Mouse (Mus musculus) intestine, embryonic 15.5 days (tissue): Measurements from ENCODE around the gene Gm28539. TPM values are rescaled to one million over a fixed set of nuclear protein-coding genes. Genes with fewer than 3 reads are reported as not detected.

Experiments
- ATAC-seq: fragments of 200-750 bp; cut with Nextera tagmentation; 2 replicates; pipeline ENCODE4 v1.8.0; 2017; ENCODE audit warnings: moderate TSS enrichment, moderate library complexity
- H3K27ac ChIP-seq: fragments of 300-500 bp; sonication (generic); 2 replicates; pipeline ENCODE4 v1.5.1; 2015; ENCODE audit warnings: mild to moderate bottlenecking, inconsistent platforms
- H3K27me3 ChIP-seq: fragments of 300-500 bp; sonication (generic); replicated peaks from 2 replicates; pipeline ENCODE4 v1.6.1; 2015; ENCODE audit warnings: inconsistent platforms
- H3K36me3 ChIP-seq: fragments of 300-500 bp; sonication (generic); 2 replicates; pipeline ENCODE4 v1.6.1; 2015; ENCODE audit warnings: inconsistent platforms
- H3K4me1 ChIP-seq: fragments of 300-500 bp; sonication (generic); replicated peaks from 2 replicates; pipeline ENCODE4 v1.6.1; 2015; ENCODE audit warnings: inconsistent platforms
- H3K4me2 ChIP-seq: fragments of 300-500 bp; sonication (generic); replicated peaks from 2 replicates; pipeline ENCODE4 v1.6.1; 2015; ENCODE audit warnings: mild to moderate bottlenecking, inconsistent platforms
- H3K4me3 ChIP-seq: fragments of 300-500 bp; sonication (generic); replicated peaks from 2 replicates; pipeline ENCODE4 v1.5.1; 2015; ENCODE audit warnings: inconsistent platforms
- H3K9ac ChIP-seq: fragments of 300-500 bp; sonication (generic); 2 replicates; pipeline ENCODE4 v1.6.1; 2015; ENCODE audit warnings: inconsistent platforms
- H3K9me3 ChIP-seq: fragments of 300-500 bp; sonication (generic); 2 replicates; pipeline ENCODE4 v1.6.1; 2016; ENCODE audit warnings: inconsistent platforms
- WGBS: fragments of 180-500 bp; shearing (Covaris S2); methylation state at CpG from one replicate; pipeline ENCODE4 v1.1.7; 2015; 5-methylcytosine and 5-hydroxymethylcytosine counted together
- polyA plus RNA-seq: library from polyadenylated mRNA; unstranded; fragments of >200 nt; fragmentation: Nextera tagmentation; extraction: Ambion mirVana; gene quantifications from 2 replicates; pipeline ENCODE4 v1.2.1, GENCODE M21; 2015

Gm28539 gene
- not detected in 2 replicates for polyA plus RNA-seq

DNA sequence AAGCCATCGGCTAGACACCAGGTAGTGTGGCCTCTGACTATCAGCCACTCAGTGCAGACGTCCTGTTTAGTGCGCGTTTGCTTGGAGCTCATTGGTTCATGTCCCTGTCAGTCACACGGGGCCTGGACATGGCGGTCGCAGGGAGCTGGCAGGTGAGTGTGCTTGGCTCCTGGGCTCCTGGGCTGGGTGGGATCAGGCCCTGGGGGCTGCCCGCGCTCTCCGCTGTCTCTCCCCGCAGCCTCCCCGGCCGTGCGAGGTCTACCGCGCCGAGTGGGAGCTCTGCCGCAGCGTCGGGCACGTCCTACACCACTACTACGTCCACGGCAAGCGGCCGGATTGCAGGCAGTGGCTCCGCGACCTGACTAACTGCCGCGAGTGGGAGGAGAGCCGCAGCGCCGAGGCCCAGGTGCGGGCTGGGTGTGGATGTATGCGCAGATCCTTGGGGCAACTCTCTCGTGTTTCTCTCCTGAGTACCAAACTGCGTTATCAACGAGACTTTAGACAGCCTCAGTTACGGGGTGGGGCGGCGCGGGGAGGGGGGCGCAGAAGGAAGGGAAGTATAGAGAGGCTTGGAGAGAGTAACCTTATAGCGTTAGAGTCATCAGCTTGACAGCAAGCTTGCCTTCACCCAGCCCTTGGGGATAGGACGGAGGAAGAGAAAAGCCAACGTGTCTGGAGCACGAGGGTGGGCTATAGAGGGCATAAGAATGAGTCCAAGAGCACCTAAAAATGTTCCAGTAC is at the start of gene Gm28539, which contains the start of gene 2510002D24Rik:
Gm28539 (plus strand) TSS at position 117 of the 741 bp plus-strand sequence.
2510002D24Rik (plus strand) TSS at position 111 of the 741 bp plus-strand sequence.
- H3K9me3 ChIP-seq = no peaks in the 10 kb centered on the region
- H3K4me1 ChIP-seq = no peaks in the 10 kb centered on the region
- H3K27ac ChIP-seq = peak within 1 kb of the TSS; percentile 79
- no peaks in the 10 kb centered on the region for H3K27me3 ChIP-seq
- H3K36me3 ChIP-seq = peaks cover 7% of the 10 kb centered on the region; the same call in 1 of the 2 replicates
- peak; percentile 99 for ATAC-seq
- H3K9ac ChIP-seq = peak within 1 kb of the TSS; percentile 91
- WGBS = 1% methylated on average over 46 of the region's 46 CpGs
- H3K4me2 ChIP-seq = peak within 1 kb of the TSS; percentile 75
- H3K4me3 ChIP-seq = peak within 1 kb of the TSS; percentile 92

DNA sequence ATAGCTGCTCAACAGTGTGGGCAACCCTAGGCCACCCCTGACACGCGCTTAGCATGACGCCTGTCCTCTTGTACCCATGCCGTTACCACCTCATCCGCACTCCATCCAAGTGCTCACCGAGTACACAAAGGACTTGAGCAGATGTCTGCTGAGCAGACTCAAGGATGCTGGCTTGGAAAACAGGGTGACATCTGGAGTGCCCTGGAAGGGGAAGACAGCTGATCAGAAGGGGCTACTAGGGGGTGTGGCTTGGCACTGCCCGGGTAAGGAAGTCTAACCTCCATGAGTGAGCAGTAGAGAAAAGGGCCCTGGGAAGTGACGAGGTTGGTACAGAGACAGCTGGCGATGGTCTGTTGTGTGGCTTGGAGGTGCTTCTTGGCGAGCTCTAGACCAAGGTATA is 49.7 kb upstream of the Gm28539 start:
- Histone ChIP-seq H3K9ac (no peak overlapping the region), H3K36me3 (peaks cover 15% of the 10 kb centered on the region), H3K4me1 (no peaks in the 10 kb centered on the region), H3K27me3 (no peaks in the 10 kb centered on the region), H3K27ac (no peak overlapping the region), H3K4me2 (no peak overlapping the region), H3K9me3 (no peaks in the 10 kb centered on the region), H3K4me3 (no peak overlapping the region)
- whole genome bisulfite sequencing = 96% methylated on average over 10 of the region's 10 CpGs
- ATAC-seq = no peak

DNA sequence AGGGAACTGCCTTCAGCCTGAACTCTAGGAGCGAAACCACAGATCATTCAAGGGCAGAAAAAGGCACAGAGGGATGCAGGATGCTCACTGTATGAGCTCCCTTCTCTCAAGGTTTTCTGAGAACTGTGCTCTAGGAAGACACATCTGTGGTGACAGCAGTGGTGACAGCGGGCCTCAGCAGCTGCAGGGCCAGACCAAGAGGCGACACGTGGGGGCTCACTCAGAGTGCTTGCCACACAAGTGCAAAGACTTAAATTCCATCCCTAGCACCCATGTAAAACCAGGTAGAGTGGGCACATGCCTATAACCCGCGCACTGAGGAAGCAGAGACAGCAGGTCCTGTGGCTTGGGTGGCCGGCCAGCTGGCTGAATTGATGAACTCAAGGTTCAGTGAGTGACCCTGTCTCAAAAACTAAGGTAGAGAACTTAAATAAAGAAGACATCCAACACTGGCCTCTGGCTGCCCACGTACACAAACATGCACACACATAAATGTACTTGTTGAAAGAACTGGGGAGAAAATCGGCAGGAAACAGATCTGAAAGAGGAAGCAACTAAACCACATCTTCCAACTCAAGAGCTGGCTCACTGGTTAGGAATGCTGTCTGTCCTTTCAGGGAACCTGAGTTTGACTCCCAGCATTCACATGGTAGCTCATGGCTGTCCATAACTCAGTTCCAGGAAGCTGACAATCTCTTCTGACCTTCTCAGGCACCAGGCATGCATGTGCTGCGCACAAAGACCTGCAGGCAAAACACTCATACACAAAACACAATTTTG is 47.6 kb upstream of the Gm28539 start:
- H3K9me3 ChIP-seq = no peaks in the 10 kb centered on the region
- no peaks in the 10 kb centered on the region for H3K27me3 ChIP-seq
- no peak for ATAC-seq
- no peak overlapping the region for H3K4me2 ChIP-seq
- H3K27ac ChIP-seq = no peak overlapping the region
- no peak overlapping the region for H3K9ac ChIP-seq
- peaks cover 17% of the 10 kb centered on the region for H3K36me3 ChIP-seq
- 87% methylated on average over 10 of the region's 10 CpGs for WGBS
- no peaks in the 10 kb centered on the region for H3K4me1 ChIP-seq
- H3K4me3 ChIP-seq = no peak overlapping the region

DNA sequence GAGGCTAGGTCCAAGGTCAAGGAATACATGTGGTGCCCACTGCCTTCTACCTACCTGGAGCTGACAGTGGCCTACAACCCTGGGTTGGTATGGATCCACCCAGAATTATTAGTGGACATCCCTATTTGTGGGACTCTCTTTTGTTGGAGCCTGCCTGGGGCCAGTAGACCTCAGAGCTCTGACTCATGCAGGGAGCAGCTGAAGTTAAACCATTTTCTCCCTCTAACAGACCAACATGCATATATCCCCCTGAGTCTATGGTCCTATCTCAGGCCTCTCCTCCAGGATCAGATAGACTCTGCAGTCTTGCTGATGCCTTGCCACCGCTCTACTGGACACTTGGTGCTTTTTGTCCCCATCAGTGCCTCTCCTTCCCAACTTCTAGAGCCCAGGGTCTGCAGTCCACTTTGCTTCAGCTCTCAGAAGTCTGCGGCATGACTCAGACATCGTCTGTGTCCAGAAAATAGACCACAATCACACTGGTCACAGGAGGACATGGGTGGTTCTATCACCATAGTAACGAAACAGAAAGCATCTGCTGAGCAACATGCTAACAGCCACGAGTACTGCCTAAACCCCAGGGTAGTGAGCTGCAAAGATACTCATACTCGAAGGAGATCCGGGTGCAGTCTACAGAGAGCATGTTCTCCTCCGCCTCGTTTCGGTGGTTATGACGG is 41.0 kb upstream of the Gm28539 start:
- no peaks in the 10 kb centered on the region for H3K4me1 ChIP-seq
- H3K27ac ChIP-seq = no peak overlapping the region
- no peaks in the 10 kb centered on the region for H3K9me3 ChIP-seq
- H3K36me3 ChIP-seq = peaks cover 28% of the 10 kb centered on the region
- no peak for ATAC-seq
- no peak overlapping the region for H3K9ac ChIP-seq
- 94% methylated on average over 11 of the region's 11 CpGs for WGBS
- H3K4me2 ChIP-seq = no peak overlapping the region
- no peaks in the 10 kb centered on the region for H3K27me3 ChIP-seq
- no peak overlapping the region for H3K4me3 ChIP-seq

DNA sequence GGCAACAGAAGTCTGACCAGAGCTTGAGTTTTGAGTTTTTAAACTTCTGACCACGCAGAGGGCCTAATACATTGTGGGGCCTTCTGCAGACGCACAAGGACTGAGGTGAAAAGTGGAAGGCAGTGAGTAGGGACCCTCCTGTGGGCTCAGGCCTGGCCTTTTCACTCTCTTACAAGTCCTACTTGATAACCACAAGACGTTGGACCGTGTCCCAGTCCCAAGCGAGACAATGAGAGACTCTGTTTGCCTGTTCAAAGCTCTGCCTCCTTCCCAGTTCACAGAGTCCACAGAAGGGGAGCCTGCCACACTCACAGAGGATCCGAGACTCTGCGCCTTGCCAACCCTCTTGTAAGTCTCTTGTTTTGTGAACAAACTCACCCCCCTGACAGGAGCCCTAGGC is 39.7 kb upstream of the Gm28539 start:
- H3K27ac ChIP-seq = no peak overlapping the region
- H3K36me3 ChIP-seq = peaks cover 30% of the 10 kb centered on the region
- no peak overlapping the region for H3K4me2 ChIP-seq
- H3K4me1 ChIP-seq = no peaks in the 10 kb centered on the region
- no peak overlapping the region for H3K9ac ChIP-seq
- H3K9me3 ChIP-seq = no peaks in the 10 kb centered on the region
- no peak overlapping the region for H3K4me3 ChIP-seq
- WGBS = 90% methylated on average over 7 of the region's 7 CpGs
- no peak for ATAC-seq
- no peaks in the 10 kb centered on the region for H3K27me3 ChIP-seq

DNA sequence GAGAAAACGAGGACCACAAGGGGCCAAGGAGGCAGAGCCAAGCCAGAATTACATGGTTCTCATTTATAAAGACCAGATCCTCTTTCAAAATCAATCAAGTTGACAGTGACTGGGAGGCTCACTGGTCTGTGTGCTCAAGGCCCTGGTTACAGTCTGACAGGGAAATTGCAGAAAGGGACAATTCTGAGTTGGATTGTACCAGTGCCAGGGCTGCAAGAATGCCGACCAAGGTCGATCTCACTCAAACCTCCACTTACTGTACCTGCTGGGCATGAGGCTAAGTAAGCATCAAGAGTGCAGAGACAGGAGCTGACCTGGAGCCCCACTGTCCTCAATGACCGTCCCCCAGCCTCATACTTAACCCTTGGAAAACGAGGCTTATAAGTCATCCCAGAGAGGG is 38.2 kb upstream of the Gm28539 start:
- ATAC-seq = no peak
- no peaks in the 10 kb centered on the region for H3K27me3 ChIP-seq
- H3K36me3 ChIP-seq = peaks cover 28% of the 10 kb centered on the region
- WGBS = 85% methylated on average over 5 of the region's 5 CpGs
- H3K4me1 ChIP-seq = no peaks in the 10 kb centered on the region
- no peaks in the 10 kb centered on the region for H3K9me3 ChIP-seq
- no peak overlapping the region for H3K4me3 ChIP-seq
- no peak overlapping the region for H3K27ac ChIP-seq
- no peak overlapping the region for H3K4me2 ChIP-seq
- H3K9ac ChIP-seq = no peak overlapping the region

DNA sequence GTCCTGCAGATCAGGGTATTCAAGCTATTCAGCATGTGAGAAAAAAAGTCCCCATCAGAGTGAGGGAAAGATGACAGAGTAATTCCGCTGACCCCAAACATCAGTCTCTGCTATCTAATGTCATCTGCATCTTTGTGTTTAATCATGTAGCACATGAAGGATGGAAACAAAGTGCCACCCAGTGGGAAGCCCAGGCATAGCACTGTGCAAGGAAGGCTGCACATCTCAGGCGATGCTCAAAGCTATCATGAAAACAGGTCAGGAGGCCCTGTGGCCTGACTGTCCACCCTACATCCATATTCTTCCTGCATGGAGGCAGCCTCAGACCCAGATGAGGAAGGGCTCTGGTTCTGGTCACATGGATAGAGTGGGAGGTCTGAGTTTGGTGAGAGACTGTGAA is 37.5 kb upstream of the Gm28539 start:
- no peak overlapping the region for H3K9ac ChIP-seq
- peaks cover 24% of the 10 kb centered on the region for H3K36me3 ChIP-seq
- no peak overlapping the region for H3K4me2 ChIP-seq
- no peaks in the 10 kb centered on the region for H3K9me3 ChIP-seq
- H3K27me3 ChIP-seq = no peaks in the 10 kb centered on the region
- WGBS = 75% methylated on average over 2 of the region's 2 CpGs
- ATAC-seq = no peak
- H3K4me3 ChIP-seq = no peak overlapping the region
- no peak overlapping the region for H3K27ac ChIP-seq
- no peaks in the 10 kb centered on the region for H3K4me1 ChIP-seq

DNA sequence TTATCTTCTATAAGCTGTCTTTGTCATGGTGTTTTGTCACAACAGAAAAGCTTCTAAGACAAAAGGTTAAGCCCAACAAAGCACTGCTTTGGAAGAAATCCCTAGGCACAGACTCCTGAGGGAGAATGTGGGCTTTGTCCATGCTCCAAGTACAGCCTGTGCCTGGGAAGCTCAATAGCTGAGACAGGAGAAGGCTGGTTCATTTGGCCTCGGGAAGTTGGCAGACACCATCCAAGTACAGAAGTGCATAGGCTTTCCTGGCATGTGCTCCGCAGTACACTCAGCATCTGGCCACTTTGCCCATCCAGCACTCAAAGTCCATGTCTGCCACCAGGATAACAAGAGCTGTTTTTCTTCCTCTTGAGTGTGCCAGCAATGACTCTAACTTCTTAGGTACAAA is 30.6 kb upstream of the Gm28539 start:
- no peak for ATAC-seq
- 94% methylated on average over 2 of the region's 2 CpGs for WGBS
- H3K4me2 ChIP-seq = no peak overlapping the region
- no peaks in the 10 kb centered on the region for H3K4me1 ChIP-seq
- H3K27ac ChIP-seq = no peak overlapping the region
- no peak overlapping the region for H3K4me3 ChIP-seq
- peaks cover 29% of the 10 kb centered on the region for H3K36me3 ChIP-seq
- H3K27me3 ChIP-seq = no peaks in the 10 kb centered on the region
- H3K9ac ChIP-seq = no peak overlapping the region
- no peaks in the 10 kb centered on the region for H3K9me3 ChIP-seq

DNA sequence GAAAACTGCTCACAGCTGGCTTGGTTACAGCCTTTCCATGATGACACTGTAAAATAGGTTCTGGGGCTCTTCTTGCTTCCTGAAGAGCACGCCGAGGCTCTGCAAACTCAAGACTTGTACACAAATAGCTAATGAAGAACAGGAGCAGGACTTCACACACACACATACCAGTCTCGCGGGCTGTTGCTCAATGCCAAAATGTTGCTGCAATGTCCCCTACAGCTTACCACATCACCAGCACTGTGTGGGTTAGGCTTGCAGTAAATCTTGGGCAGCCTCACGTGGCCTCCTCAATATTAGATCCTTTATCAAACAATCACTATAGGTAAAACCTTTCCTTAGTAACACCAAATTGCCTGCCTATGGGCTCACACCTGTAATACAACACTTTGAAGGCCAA is 27.4 kb upstream of the Gm28539 start:
- Histone ChIP-seq H3K4me1 (peaks cover 13% of the 10 kb centered on the region; the same call in 1 of the 2 replicates), H3K9me3 (no peaks in the 10 kb centered on the region), H3K4me3 (no peak overlapping the region), H3K36me3 (peaks cover 27% of the 10 kb centered on the region), H3K9ac (no peak overlapping the region), H3K27ac (no peak overlapping the region), H3K4me2 (no peak overlapping the region), H3K27me3 (no peaks in the 10 kb centered on the region)
- ATAC-seq = no peak
- WGBS = 91% methylated on average over 5 of the region's 5 CpGs

DNA sequence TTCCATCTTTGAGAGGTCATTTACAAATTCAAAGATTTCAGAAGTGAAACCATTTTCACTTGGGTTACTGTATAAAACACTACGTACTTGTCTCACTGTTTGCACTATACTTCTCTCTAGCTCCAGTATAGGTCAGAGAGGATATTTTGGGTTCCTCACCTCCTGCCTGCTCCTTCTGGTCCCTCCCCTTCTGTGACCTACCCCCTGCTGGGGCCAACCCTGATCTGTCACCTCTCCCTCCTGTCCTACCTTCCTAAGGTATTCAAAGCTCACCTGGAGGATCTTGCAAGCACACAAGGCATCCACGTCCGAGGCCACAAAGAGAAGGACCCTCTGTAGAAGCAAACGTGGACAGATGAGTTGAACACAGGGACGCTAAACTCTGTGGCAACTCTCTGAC is 25.4 kb upstream of the Gm28539 start:
- H3K27ac ChIP-seq = no peak overlapping the region
- 5% methylated on average over 5 of the region's 5 CpGs for WGBS
- H3K4me2 ChIP-seq = peak overlapping the region; percentile 82
- peaks cover 21% of the 10 kb centered on the region for H3K36me3 ChIP-seq
- H3K9me3 ChIP-seq = no peaks in the 10 kb centered on the region
- H3K27me3 ChIP-seq = no peaks in the 10 kb centered on the region
- peak overlapping the region; percentile 61 for H3K4me3 ChIP-seq
- peaks cover 13% of the 10 kb centered on the region; the same call in 1 of the 2 replicates for H3K4me1 ChIP-seq
- H3K9ac ChIP-seq = peak overlapping the region; percentile 54
- peak; percentile 37 for ATAC-seq

DNA sequence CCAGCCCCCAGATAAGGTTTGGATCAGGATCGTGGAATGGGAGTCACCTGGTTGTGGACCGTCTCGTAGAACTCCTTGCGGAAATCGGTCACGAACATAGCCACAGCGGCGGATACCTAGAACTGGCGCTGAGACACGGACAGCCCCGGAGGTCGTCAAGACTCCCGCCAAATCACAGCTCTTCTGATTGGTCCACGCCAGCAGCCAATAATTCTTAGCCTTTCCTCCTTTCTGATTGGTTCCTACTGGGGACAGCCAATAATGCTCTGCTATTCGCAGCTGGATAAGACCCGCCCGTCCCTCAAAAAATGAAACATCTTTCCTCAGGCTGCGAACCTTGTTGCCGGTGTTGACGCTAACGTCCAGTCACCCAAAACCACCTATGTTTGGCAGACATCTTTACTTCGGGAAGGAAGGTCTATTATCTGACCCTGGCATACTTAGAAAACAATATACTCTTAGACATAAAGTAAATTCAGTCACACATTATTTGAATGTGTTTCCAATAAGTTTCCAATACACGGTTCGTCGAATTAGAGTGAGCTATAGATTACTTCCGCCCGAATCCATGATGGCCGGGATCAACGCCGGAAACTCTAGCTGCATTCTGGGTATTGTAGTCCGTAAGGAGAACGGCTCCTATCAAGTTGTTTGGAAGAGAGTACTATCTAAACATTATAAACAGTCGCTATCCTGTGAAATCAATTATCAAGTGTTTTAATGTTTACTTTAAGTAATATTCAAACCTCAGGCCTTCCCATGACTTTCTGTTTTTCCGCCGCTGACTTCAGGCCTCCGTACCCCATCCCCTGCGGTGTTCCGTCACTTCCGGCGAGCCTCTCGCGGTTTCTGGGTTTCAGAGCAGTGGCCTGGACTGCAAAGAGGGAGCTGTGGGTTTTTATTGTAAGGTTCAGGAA is 24.7 kb upstream of the Gm28539 start, which contains the start of the genes Ufd1 and Cdc45:
Ufd1 (plus strand) TSS at position 312 of the 917 bp plus-strand sequence.
Cdc45 (minus strand) TSS at position 520 of the 917 bp plus-strand sequence.
- no peaks in the 10 kb centered on the region for H3K9me3 ChIP-seq
- H3K27ac ChIP-seq = peak within 1 kb of the TSS; percentile 56
- H3K4me2 ChIP-seq = peak within 1 kb of the TSS; percentile 82
- under 1% methylated on average over 42 of the region's 42 CpGs for WGBS
- peaks cover 13% of the 10 kb centered on the region; the same call in 1 of the 2 replicates for H3K4me1 ChIP-seq
- H3K4me3 ChIP-seq = peak within 1 kb of the TSS; percentile 61
- ATAC-seq = peak; percentile 97
- peak within 1 kb of the TSS; percentile 76 for H3K9ac ChIP-seq
- peaks cover 27% of the 10 kb centered on the region for H3K36me3 ChIP-seq
- no peaks in the 10 kb centered on the region for H3K27me3 ChIP-seq
